Mouse (Mus musculus) adrenal gland, adult 8-10 months (tissue): Measurements from ENCODE around the gene Serpinb9. TPM values are rescaled to one million over a fixed set of nuclear protein-coding genes. Genes with fewer than 3 reads are reported as not detected.
"Not testable (repeated sequence)": the region's sequence is repeated elsewhere in the genome, so short reads cannot be mapped to it uniquely, and the experiment has no call there.

ENCODE experiments used
- DNase-seq: peaks from one replicate; pipeline ENCODE4 v3.0.0; 2022
- total RNA-seq, 4 experiments: library from RNA; stranded (reverse); gene quantifications; 2 replicates each; pipeline ENCODE4 v1.2.4; 2022

Gene Serpinb9
- total RNA-seq, 4 experiments from 2014 or later: 16.8 to 24.1 (median 22.0) TPM

- DNase-seq: no peak
Measured at GRCm38 (mm10) chr13:33003523-33004413, 718 bp downstream of the Serpinb9 start.

GRCm38 (mm10) chr13:33004414-33005105 is 1.5 kb downstream of the Serpinb9 start:
- DNase-seq: peak; percentile 90

- no peak for DNase-seq
Measured at GRCm38 (mm10) chr13:33005501-33006075, 2.5 kb downstream of the Serpinb9 start.

GRCm38 (mm10) chr13:33006555-33006954 is 3.5 kb downstream of the Serpinb9 start:
- DNase-seq: no peak

- no peak for DNase-seq
Measured at GRCm38 (mm10) chr13:33012395-33012794, 9.3 kb downstream of the Serpinb9 start.

GRCm38 (mm10) chr13:33013271-33013670 is 10.2 kb downstream of the Serpinb9 start:
- DNase-seq: no peak

GRCm38 (mm10) chr13:33022371-33022770 is 19.3 kb downstream of the Serpinb9 start:
- DNase-seq: no peak

- DNase-seq: no peak
Measured at GRCm38 (mm10) chr13:33026427-33027057, 23.5 kb downstream of the Serpinb9 start.

- DNase-seq: no peak
Measured at GRCm38 (mm10) chr13:33027244-33027643, 24.2 kb downstream of the Serpinb9 start, which contains the start of gene Serpinb9b. Serpinb9b (plus strand) TSS chr13:33027416.

GRCm38 (mm10) chr13:33028146-33028545 is 25.1 kb downstream of the Serpinb9 start:
- no peak for DNase-seq

GRCm38 (mm10) chr13:33028550-33028949 is 25.5 kb downstream of the Serpinb9 start:
- peak; percentile 72 for DNase-seq

GRCm38 (mm10) chr13:33029478-33029877 is 26.4 kb downstream of the Serpinb9 start:
- DNase-seq: not testable (repeated sequence)

- DNase-seq: peak; percentile 26
Measured at GRCm38 (mm10) chr13:33030281-33030680, 27.2 kb downstream of the Serpinb9 start.

GRCm38 (mm10) chr13:33035506-33035905 is 32.5 kb downstream of the Serpinb9 start:
- DNase-seq: peak; percentile 21

GRCm38 (mm10) chr13:33043542-33043941 is 40.5 kb downstream of the Serpinb9 start:
- no peak for DNase-seq

- DNase-seq: no peak
Measured at GRCm38 (mm10) chr13:33047234-33047633, 44.2 kb downstream of the Serpinb9 start.

- no peak for DNase-seq
Measured at GRCm38 (mm10) chr13:33048187-33048586, 45.1 kb downstream of the Serpinb9 start.

GRCm38 (mm10) chr13:33051697-33052096 is 48.6 kb downstream of the Serpinb9 start:
- DNase-seq: no peak

GRCm38 (mm10) chr13:33063048-33063447 is 60.0 kb downstream of the Serpinb9 start:
- no peak for DNase-seq
